ENCODE assay signal across 8 mouse cellular contexts in genomic region chr8:105799091-105799812, GRCm38 (mm10). TPM values are rescaled to one million over a fixed set of nuclear protein-coding genes. Genes with fewer than 3 reads are reported as not detected.
DNase-seq lines count a peak whose midpoint lies in the region; ATAC-seq lines count a peak whose summit lies in the region.

No protein-coding gene starts in this region.

- no peaks in the 10 kb centered on the region for H3K9me3 ChIP-seq in hindbrain, embryonic 14.5 days (ENCODE audit: control insufficient read depth, low read length)
- no peaks in the 10 kb centered on the region for H3K9me3 ChIP-seq in hindbrain, embryonic 11.5 days (ENCODE audit: control insufficient read depth, low read length)
- H3K9me3 ChIP-seq in limb, embryonic 13.5 days, result no peaks in the 10 kb centered on the region
- no peaks in the 10 kb centered on the region for H3K9me3 ChIP-seq in midbrain, embryonic 16.5 days (replicated peaks; ENCODE audit: control insufficient read depth, low read length, poor library complexity, severe bottlenecking)

- no peak overlapping the region for H3K4me2 ChIP-seq in hindbrain, embryonic 14.5 days (replicated peaks)
- H3K4me2 ChIP-seq in hindbrain, embryonic 11.5 days (replicated peaks; ENCODE audit: low read depth, low read length), result no peak overlapping the region
- H3K4me2 ChIP-seq in limb, embryonic 13.5 days (replicated peaks), result peak overlapping the region; percentile 11
- no peak overlapping the region for H3K4me2 ChIP-seq in midbrain, embryonic 16.5 days (ENCODE audit: low read length)

- H3K36me3 ChIP-seq in hindbrain, embryonic 14.5 days (replicated peaks; ENCODE audit: control insufficient read depth, insufficient read depth), result peaks cover 8% of the 10 kb centered on the region; the same call in 1 of the 2 replicates
- no peaks in the 10 kb centered on the region for H3K36me3 ChIP-seq in hindbrain, embryonic 11.5 days (ENCODE audit: control insufficient read depth, insufficient read depth, low read length)
- peaks cover 30% of the 10 kb centered on the region for H3K36me3 ChIP-seq in limb, embryonic 13.5 days
- no peaks in the 10 kb centered on the region for H3K36me3 ChIP-seq in midbrain, embryonic 16.5 days (ENCODE audit: control insufficient read depth, insufficient read depth, low read length)

- H3K4me1 ChIP-seq in hindbrain, embryonic 14.5 days (replicated peaks; ENCODE audit: control insufficient read depth, insufficient read depth, low read length), result 0 out of 2 replicates have a peak, but pooled peaks cover 4% of the 10 kb centered on the region
- no peaks in the 10 kb centered on the region for H3K4me1 ChIP-seq in hindbrain, embryonic 11.5 days (replicated peaks; ENCODE audit: control insufficient read depth, insufficient read depth, low read length)
- H3K4me1 ChIP-seq in limb, embryonic 13.5 days, result peaks cover 10% of the 10 kb centered on the region
- H3K4me1 ChIP-seq in midbrain, embryonic 16.5 days (ENCODE audit: control insufficient read depth, insufficient read depth, low read length), result 0 out of 2 replicates have a peak, but pooled peaks cover 3% of the 10 kb centered on the region

- no peak overlapping the region for H3K4me3 ChIP-seq in hindbrain, embryonic 14.5 days (replicated peaks; ENCODE audit: low read length)
- no peak overlapping the region for H3K4me3 ChIP-seq in hindbrain, embryonic 11.5 days (ENCODE audit: low read depth, low read length)
- H3K4me3 ChIP-seq in limb, embryonic 13.5 days, result no peak overlapping the region
- H3K4me3 ChIP-seq in midbrain, embryonic 16.5 days (ENCODE audit: low read depth, low read length), result no peak overlapping the region

- no peak for ATAC-seq in hindbrain, embryonic 14.5 days (ENCODE audit: low FRiP score)
- ATAC-seq in hindbrain, embryonic 11.5 days (ENCODE audit: low FRiP score), result no peak
- peak; percentile 78 for ATAC-seq in erythroid progenitor cell, adult 5-6 weeks (replicated peaks; ENCODE audit: low FRiP score, poor library complexity, severe bottlenecking)
- no peak for ATAC-seq in limb, embryonic 13.5 days (ENCODE audit: low FRiP score, low read depth)
- no peak for ATAC-seq in midbrain, embryonic 16.5 days

- 60% methylated on average over 8 of the region's 8 CpGs for WGBS in hindbrain, embryonic 14.5 days
- 79% methylated on average over 8 of the region's 8 CpGs for WGBS in hindbrain, embryonic 11.5 days
- WGBS in limb, embryonic 13.5 days, result 55% methylated on average over 8 of the region's 8 CpGs
- 65% methylated on average over 8 of the region's 8 CpGs for WGBS in midbrain, embryonic 16.5 days

- H3K27me3 ChIP-seq in hindbrain, embryonic 14.5 days (ENCODE audit: control insufficient read depth, insufficient read depth, low read length), result no peaks in the 10 kb centered on the region
- no peaks in the 10 kb centered on the region for H3K27me3 ChIP-seq in hindbrain, embryonic 11.5 days (ENCODE audit: control insufficient read depth, insufficient read depth, low read length)
- H3K27me3 ChIP-seq in limb, embryonic 13.5 days, result no peaks in the 10 kb centered on the region
- no peaks in the 10 kb centered on the region for H3K27me3 ChIP-seq in midbrain, embryonic 16.5 days (ENCODE audit: control insufficient read depth, insufficient read depth, low read depth, low read length)

- H3K9ac ChIP-seq in hindbrain, embryonic 14.5 days, result no peak overlapping the region
- no peak overlapping the region for H3K9ac ChIP-seq in hindbrain, embryonic 11.5 days (ENCODE audit: low read depth, low read length)
- no peak overlapping the region for H3K9ac ChIP-seq in limb, embryonic 13.5 days
- H3K9ac ChIP-seq in midbrain, embryonic 16.5 days (ENCODE audit: low read depth, low read length), result no peak overlapping the region

- peak; percentile 61 for DNase-seq in hindbrain, embryonic 14.5 days (ENCODE audit: low spot score)
- DNase-seq in hindbrain, embryonic 11.5 days (ENCODE audit: low spot score), result no peak
- peak; percentile 82 for DNase-seq in adrenal gland, postnatal 25 days
- DNase-seq in heart, postnatal 4 days, result peak; percentile 89
- no peak for DNase-seq in thymus, postnatal 25 days

- no peak overlapping the region for H3K27ac ChIP-seq in hindbrain, embryonic 14.5 days
- no peak overlapping the region for H3K27ac ChIP-seq in hindbrain, embryonic 11.5 days (ENCODE audit: low read depth, low read length)
- peak overlapping the region; percentile 15; the same call in 1 of the 2 replicates for H3K27ac ChIP-seq in limb, embryonic 13.5 days
- H3K27ac ChIP-seq in midbrain, embryonic 16.5 days (ENCODE audit: low read length), result peak overlapping the region; percentile 29; the same call in 1 of the 2 replicates

RNA-seq across cellular contexts. Expression of gene Ranbp10, which starts 27.9 kb away (rescaled TPM):
- 9.1 and 10.4 TPM in 2 replicates for polyA plus RNA-seq in hindbrain, embryonic 14.5 days (2014; fragmentation: Nextera tagmentation; extraction: Ambion mirVana)
- 13.7 and 17.8 TPM in 2 replicates for polyA plus RNA-seq in hindbrain, embryonic 11.5 days (2014; fragmentation: Nextera tagmentation; extraction: Ambion mirVana)
- 25.4 and 29.5 TPM in 2 replicates for total RNA-seq in adrenal gland, postnatal 25 days (2021)
- 306 and 341 TPM in 2 replicates for total RNA-seq in erythroid progenitor cell, adult 5-6 weeks (2015; ENCODE audit: low replicate concordance)
- 296 and 297 TPM in 2 replicates for total RNA-seq in erythroid progenitor cell, adult 5-6 weeks (2017; ENCODE audit: low replicate concordance)
- 10 to 100 TPM; 22.3 to 23.1 TPM for total RNA-seq in heart, postnatal 4 days (2021)
- 15.1 and 16.2 TPM in 2 replicates for polyA plus RNA-seq in limb, embryonic 13.5 days (2015; fragmentation: Nextera tagmentation; extraction: Ambion mirVana)
- 9.6 and 12.6 TPM in 2 replicates for polyA plus RNA-seq in midbrain, embryonic 16.5 days (2015; fragmentation: Nextera tagmentation; extraction: Ambion mirVana)

RNA-seq across cellular contexts. Expression of gene Tsnaxip1, which starts 28.3 kb away (rescaled TPM):
- 0.64 and 1.4 TPM in 2 replicates for polyA plus RNA-seq in hindbrain, embryonic 14.5 days (2014; fragmentation: Nextera tagmentation; extraction: Ambion mirVana)
- polyA plus RNA-seq in hindbrain, embryonic 11.5 days (2014; fragmentation: Nextera tagmentation; extraction: Ambion mirVana), result 1.2 and 1.4 TPM in 2 replicates
- total RNA-seq in adrenal gland, postnatal 25 days (2021), result not detected in 2 replicates
- total RNA-seq in erythroid progenitor cell, adult 5-6 weeks (2015; ENCODE audit: low replicate concordance), result 2.9 TPM in 1 of 2 replicates, not detected in the other
- total RNA-seq in erythroid progenitor cell, adult 5-6 weeks (2017; ENCODE audit: low replicate concordance), result 1.4 TPM in 1 of 2 replicates, not detected in the other
- total RNA-seq in heart, postnatal 4 days (2021), result not detected
- 0.20 and 0.27 TPM in 2 replicates for polyA plus RNA-seq in limb, embryonic 13.5 days (2015; fragmentation: Nextera tagmentation; extraction: Ambion mirVana)
- 0.77 and 0.93 TPM in 2 replicates for polyA plus RNA-seq in midbrain, embryonic 16.5 days (2015; fragmentation: Nextera tagmentation; extraction: Ambion mirVana)

RNA-seq across cellular contexts. Expression of gene Gfod2, which starts 40.8 kb away (rescaled TPM):
- polyA plus RNA-seq in hindbrain, embryonic 14.5 days (2014; fragmentation: Nextera tagmentation; extraction: Ambion mirVana), result 62.7 and 71.7 TPM in 2 replicates
- 38.3 and 41.6 TPM in 2 replicates for polyA plus RNA-seq in hindbrain, embryonic 11.5 days (2014; fragmentation: Nextera tagmentation; extraction: Ambion mirVana)
- 9.3 and 9.6 TPM in 2 replicates for total RNA-seq in adrenal gland, postnatal 25 days (2021)
- total RNA-seq in erythroid progenitor cell, adult 5-6 weeks (2015; ENCODE audit: low replicate concordance), result not detected in 2 replicates
- 0.51 TPM in 1 of 2 replicates, not detected in the other for total RNA-seq in erythroid progenitor cell, adult 5-6 weeks (2017; ENCODE audit: low replicate concordance)
- total RNA-seq in heart, postnatal 4 days (2021), result 1 to 10 TPM; 4.6 to 4.9 TPM
- 27.4 and 28.4 TPM in 2 replicates for polyA plus RNA-seq in limb, embryonic 13.5 days (2015; fragmentation: Nextera tagmentation; extraction: Ambion mirVana)
- polyA plus RNA-seq in midbrain, embryonic 16.5 days (2015; fragmentation: Nextera tagmentation; extraction: Ambion mirVana), result 94.0 and 95.6 TPM in 2 replicates

RNA-seq across cellular contexts. Expression of gene Cenpt, which starts 53.8 kb away (rescaled TPM):
- polyA plus RNA-seq in hindbrain, embryonic 14.5 days (2014; fragmentation: Nextera tagmentation; extraction: Ambion mirVana), result 46.3 and 51.7 TPM in 2 replicates
- 55.4 TPM in 2 replicates for polyA plus RNA-seq in hindbrain, embryonic 11.5 days (2014; fragmentation: Nextera tagmentation; extraction: Ambion mirVana)
- total RNA-seq in adrenal gland, postnatal 25 days (2021), result 7.5 and 9.2 TPM in 2 replicates
- total RNA-seq in erythroid progenitor cell, adult 5-6 weeks (2015; ENCODE audit: low replicate concordance), result 57.0 and 57.3 TPM in 2 replicates
- total RNA-seq in erythroid progenitor cell, adult 5-6 weeks (2017; ENCODE audit: low replicate concordance), result 55.2 and 94.3 TPM in 2 replicates
- 10 to 100 TPM; 16.8 to 18.4 TPM for total RNA-seq in heart, postnatal 4 days (2021)
- polyA plus RNA-seq in limb, embryonic 13.5 days (2015; fragmentation: Nextera tagmentation; extraction: Ambion mirVana), result 52.1 and 54.6 TPM in 2 replicates
- 45.9 and 59.5 TPM in 2 replicates for polyA plus RNA-seq in midbrain, embryonic 16.5 days (2015; fragmentation: Nextera tagmentation; extraction: Ambion mirVana)

RNA-seq across cellular contexts. Expression of gene Thap11, which starts 55.7 kb away (rescaled TPM):
- polyA plus RNA-seq in hindbrain, embryonic 14.5 days (2014; fragmentation: Nextera tagmentation; extraction: Ambion mirVana), result 46.2 and 51.2 TPM in 2 replicates
- 60.5 and 66.7 TPM in 2 replicates for polyA plus RNA-seq in hindbrain, embryonic 11.5 days (2014; fragmentation: Nextera tagmentation; extraction: Ambion mirVana)
- 38.0 and 40.1 TPM in 2 replicates for total RNA-seq in adrenal gland, postnatal 25 days (2021)
- total RNA-seq in erythroid progenitor cell, adult 5-6 weeks (2015; ENCODE audit: low replicate concordance), result 9.6 and 22.0 TPM in 2 replicates
- total RNA-seq in erythroid progenitor cell, adult 5-6 weeks (2017; ENCODE audit: low replicate concordance), result 11.0 and 18.6 TPM in 2 replicates
- total RNA-seq in heart, postnatal 4 days (2021), result 10 to 100 TPM; 26.4 to 29.3 TPM
- polyA plus RNA-seq in limb, embryonic 13.5 days (2015; fragmentation: Nextera tagmentation; extraction: Ambion mirVana), result 79.0 and 83.0 TPM in 2 replicates
- 50.6 and 53.4 TPM in 2 replicates for polyA plus RNA-seq in midbrain, embryonic 16.5 days (2015; fragmentation: Nextera tagmentation; extraction: Ambion mirVana)

Comparison
In these comparisons a context has a peak if more than half of its experiments do, and no peak if none do; other contexts are left out.
1. DNase-seq: peak in hindbrain, embryonic 14.5 days (single experiment), adrenal gland, postnatal 25 days (single experiment) and heart, postnatal 4 days (single experiment); none in hindbrain, embryonic 11.5 days (single experiment) and thymus, postnatal 25 days (single experiment).
2. H3K27ac ChIP-seq: peak in limb, embryonic 13.5 days (single experiment) and midbrain, embryonic 16.5 days (single experiment); none in hindbrain, embryonic 14.5 days (single experiment) and hindbrain, embryonic 11.5 days (single experiment).